Mouse (Mus musculus): ENCODE results near the gene Pde4d.

Gene Pde4d

DNA sequence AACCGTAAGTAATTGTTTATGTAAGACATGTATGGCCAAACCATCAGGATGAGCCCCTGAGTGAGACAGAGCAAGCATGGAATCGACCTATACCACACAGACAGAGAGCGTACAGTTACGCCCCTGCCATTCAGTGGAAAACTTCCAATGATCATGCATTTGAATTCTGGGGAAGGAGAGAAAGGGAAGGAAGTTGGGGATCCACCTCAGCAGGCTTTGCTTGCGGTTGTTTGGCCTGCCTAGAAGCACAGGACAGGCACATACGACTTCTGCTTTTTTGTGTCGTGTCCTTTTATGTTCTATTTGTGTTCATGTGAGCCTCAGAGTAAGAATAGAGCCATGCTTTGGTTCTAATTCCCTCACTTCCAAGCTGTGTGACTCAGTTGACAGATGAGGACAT, 849.1 kb downstream of the Pde4d start:
- DNase-seq (ENCODE audit: low spot score) = no peak

DNA sequence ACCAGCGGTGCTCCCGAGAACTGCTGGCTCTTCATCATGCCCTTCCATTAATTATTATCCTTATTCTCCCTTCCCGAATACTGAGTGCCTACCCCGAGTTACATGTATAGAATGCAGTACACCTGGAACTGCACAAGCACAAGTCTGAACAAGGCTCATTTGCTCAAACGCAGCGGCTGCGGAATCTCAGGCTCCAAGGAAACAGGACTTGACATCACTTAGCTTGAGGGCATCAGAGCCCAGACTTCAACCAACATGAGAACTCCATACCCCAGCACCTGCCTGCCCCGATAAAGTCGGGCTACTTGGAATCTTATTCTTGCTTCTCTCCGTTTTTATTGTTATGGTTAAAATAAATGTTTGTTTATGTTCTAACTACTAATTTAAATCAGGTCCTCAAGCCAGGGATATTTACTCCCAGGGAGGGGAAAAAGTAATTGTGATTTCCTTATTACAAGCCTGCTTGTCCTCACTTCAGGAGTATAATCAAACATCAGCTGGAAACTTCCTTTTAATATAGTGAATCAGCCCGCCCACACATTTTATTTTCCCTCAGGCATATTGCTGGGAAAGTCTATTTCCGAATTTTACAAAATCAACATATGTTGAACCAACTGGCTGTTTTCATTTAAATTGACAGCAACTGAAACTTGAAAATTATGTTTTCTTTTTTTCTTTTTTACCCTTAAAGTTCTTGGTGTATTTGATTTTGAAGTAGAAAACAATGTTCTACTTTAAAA, 849.9 kb downstream of the Pde4d start:
- DNase-seq (ENCODE audit: low spot score) = no peak

GRCm38 (mm10) chr13:109312542-109312941, 862.8 kb downstream of the Pde4d start:
- DNase-seq (ENCODE audit: low spot score) = no peak

DNA sequence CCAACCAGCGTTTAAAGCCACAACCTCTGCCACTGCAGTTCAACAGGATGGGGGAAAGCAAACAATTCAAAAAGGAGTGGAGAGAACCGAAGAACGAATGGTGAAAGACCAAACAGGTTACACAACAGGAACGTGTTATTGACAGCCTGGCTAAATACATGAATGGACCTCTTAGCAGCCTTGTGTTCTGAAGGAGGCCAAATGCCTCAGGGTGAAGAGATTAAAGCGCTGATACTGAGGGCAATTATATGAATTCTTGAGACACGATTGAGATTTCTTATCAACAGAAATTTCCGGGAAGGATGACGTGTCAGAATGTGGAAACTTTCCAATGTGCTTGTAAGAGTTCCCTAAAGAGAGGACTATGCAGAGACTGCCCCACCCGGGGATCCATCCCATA, 865.9 kb downstream of the Pde4d start:
- DNase-seq (ENCODE audit: low spot score) = no peak

GRCm38 (mm10) chr13:109317644-109318043, 867.9 kb downstream of the Pde4d start:
- no peak for DNase-seq (ENCODE audit: low spot score)

DNA sequence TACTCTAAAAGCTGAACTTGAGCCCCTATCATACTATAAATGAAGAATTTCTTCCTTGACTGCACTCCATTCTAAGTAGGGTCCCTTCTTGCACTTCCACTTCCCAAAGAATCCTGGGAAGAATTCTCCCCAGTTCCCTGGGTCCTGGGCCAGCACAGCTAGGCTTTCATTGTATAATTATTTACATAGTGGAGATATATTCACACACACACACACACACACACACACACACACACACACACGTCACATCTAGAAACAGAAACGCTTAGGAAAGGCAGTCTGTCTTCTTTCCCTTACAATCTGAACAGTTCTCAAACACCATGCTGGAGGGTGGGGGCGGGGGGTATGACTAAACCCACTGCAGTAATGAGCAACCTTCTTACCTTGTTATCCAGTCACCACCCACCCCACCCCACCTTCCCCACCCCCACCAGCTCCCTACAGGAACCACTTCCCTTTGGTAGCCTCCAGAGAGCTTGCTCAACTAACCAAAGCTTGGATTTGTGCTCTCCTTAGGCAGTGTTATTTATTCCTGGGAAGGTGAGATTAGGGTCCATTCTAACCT, 868.8 kb downstream of the Pde4d start:
- no peak for DNase-seq (ENCODE audit: low spot score)

DNA sequence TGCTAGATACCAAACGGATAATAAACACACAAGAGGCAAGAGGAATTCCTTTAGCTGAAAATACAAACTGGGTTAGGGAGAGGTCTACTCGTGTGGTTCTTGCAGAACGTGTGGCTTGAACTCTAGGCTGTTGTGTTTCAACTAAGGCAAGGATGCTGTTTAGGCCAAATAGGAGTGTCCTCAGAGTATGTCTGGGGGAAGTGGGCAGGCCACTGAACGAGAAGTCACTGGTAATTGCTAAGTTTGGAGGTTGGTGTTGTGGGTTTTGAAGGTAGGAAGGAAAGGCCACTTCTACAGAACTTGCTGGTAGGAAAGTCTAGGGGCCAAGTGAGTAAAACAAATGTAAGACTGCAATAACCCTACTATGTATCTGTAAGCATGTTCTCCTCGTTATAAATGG, 876.3 kb downstream of the Pde4d start:
- no peak for DNase-seq (ENCODE audit: low spot score)

- no peak for DNase-seq (ENCODE audit: low spot score)
These were observed 881.8 kb downstream of the Pde4d start for GRCm38 (mm10) chr13:109331563-109331962.

- DNase-seq (ENCODE audit: low spot score) = no peak
These were observed 892.2 kb downstream of the Pde4d start for GRCm38 (mm10) chr13:109341902-109342301.

DNA sequence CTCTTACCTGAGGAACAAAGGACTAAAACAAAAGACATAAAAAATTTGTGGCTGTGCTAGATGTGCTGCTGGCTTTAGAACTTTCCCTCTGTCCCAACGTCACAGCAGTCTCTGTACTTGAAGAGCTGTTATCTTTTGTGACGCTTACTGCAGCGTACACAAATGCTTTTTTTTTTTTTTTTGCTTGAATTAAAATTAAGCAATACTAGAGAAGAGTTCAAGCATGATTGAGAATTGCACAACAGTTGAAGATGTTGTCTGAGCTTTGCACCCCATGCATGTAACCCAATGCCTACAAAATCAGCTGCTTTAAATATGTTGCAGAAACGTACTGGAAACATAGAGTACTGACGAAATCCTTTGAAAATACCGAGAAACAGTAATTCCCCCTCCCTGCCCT, 892.7 kb downstream of the Pde4d start:
- DNase-seq (ENCODE audit: low spot score) = no peak

- DNase-seq (ENCODE audit: low spot score) = peak; percentile 74
These were observed 893.8 kb downstream of the Pde4d start for GRCm38 (mm10) chr13:109343596-109343995.

- DNase-seq (ENCODE audit: low spot score) = no peak
These were observed 898.0 kb downstream of the Pde4d start for GRCm38 (mm10) chr13:109347770-109348169.

DNA sequence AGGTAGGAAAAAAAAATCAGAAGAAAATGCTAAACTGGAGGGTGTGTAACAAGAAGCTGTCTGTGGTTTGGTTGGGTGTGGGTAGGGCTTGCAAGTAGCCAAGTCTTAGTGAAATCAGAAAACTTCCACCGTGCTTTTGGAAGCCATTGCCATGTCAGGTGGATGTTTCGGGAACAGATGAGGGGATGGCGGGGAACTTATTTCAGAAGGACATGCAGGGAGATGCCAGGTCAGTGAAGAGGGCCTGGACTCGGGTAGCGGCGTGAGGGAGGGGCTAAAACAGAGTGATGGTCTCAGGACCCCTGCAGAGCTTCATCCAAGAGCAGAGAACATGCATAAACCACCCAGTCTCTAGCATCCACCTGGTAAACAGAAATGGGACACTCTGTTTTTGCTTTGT, 898.6 kb downstream of the Pde4d start:
- no peak for DNase-seq (ENCODE audit: low spot score)

DNA sequence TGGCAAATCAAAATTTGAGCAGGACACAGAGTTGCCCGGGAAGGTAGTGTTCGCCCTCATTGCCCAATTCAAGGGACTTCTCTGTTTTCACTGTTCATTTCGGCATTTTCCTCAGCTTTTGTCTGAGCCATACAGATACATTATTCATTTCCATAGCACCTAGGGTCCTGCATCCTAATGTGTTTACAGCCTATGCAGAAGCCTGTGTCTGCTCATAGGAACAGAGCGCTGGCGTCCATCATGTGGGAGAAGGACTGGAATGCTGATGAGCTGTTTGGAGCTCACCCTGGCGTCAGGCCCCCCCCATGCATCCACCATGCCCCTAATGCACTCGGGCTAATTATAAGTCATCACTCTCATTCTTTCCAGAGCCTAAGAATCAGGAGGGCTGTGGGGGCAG, 900.4 kb downstream of the Pde4d start:
- no peak for DNase-seq (ENCODE audit: low spot score)

- no peak for DNase-seq (ENCODE audit: low spot score)
These were observed 904.3 kb downstream of the Pde4d start for GRCm38 (mm10) chr13:109354017-109354416.

DNA sequence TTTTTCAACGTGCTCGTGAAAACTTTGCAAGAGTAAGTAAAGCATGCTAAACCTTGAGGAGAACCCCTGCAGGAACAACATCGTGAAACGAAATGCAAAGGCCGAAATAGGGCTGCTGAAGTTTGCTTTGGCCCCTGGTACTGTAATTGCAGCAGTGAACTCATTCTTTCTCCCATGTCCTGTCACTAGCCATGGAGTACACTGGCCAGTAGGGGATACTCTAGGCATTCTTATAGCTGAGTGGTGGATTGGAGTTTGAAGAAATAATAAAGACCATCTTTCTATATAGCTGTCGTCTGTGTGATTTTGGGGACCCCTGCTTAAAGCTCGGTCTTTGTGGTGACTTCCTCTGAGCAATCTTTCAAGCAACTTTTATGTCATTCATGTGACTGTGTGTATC, 906.5 kb downstream of the Pde4d start:
- DNase-seq (ENCODE audit: low spot score) = no peak

- no peak for DNase-seq (ENCODE audit: low spot score)
These were observed 910.2 kb downstream of the Pde4d start for GRCm38 (mm10) chr13:109359994-109360393.

GRCm38 (mm10) chr13:109362340-109362739, 912.6 kb downstream of the Pde4d start:
- DNase-seq (ENCODE audit: low spot score) = no peak

DNA sequence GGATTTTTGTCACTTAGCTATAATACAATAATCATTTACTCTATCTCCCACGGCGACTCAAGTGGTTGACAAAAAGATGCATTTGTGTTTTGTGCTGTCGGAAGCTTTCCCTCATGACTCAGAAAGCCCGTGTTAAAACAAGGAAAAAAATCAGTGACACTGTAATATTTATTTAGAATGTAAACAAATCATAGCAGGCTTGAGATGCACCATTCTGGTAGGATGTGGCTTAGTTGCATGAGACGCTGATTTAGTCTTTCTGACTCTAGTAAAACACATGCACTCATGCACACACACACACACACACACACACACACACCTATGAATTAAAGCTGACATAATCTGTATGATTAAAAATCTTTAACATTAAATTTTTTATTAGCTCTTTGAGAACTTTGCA, 924.7 kb downstream of the Pde4d start:
- no peak for DNase-seq (ENCODE audit: low spot score)

DNA sequence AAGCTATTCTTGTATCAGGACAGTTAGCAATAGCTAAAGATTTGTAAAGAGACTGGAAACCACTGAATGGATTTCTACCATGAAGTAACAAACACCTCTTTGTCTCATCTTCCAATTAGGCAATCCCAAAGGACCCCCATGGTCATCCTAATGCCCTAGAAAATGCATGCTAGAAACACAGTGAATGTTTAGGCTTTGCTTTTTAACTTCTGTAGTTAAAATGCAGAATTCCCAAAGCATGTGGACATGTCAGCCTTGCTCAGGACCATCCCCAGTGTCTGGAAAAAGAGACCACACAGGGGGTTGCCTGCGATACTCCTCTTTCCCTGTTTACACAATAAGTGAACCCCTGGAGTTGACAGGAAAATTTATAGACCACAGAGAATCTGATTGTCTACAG, 926.9 kb downstream of the Pde4d start:
- no peak for DNase-seq (ENCODE audit: low spot score)

GRCm38 (mm10) chr13:109380149-109380548, 930.4 kb downstream of the Pde4d start:
- no peak for DNase-seq (ENCODE audit: low spot score)

GRCm38 (mm10) chr13:109388626-109389220, 939.0 kb downstream of the Pde4d start:
- no peak for DNase-seq (ENCODE audit: low spot score)

GRCm38 (mm10) chr13:109402396-109402795, 952.6 kb downstream of the Pde4d start:
- DNase-seq (ENCODE audit: low spot score) = no peak

DNA sequence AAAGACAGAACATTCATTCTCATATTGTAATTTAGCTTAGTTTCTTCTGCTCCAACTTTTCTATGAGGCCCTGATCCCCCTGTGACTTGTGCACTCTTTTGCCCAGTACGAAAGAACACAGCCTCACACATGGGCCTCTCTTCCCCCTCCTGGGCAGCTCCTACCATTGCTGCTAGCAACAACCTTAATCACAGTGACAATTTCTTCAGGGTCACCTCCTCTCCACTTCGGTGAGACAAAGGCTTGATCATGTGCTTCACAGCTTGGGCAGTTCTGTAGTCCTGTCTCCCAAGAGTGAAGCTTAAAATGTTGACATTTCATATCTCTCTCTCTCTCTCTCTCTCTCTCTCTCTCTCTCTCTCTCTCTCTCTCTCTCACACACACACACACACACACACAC, 953.2 kb downstream of the Pde4d start:
- DNase-seq (ENCODE audit: low spot score) = no peak

Measured in urinary bladder, postnatal 14 days (tissue).